Mouse (Mus musculus) thymus, postnatal 10 days (tissue): Measurements from ENCODE around the gene Ntng1.
A peak's percentile ranks its signal among the peaks of the same experiment; 100 is the strongest.
"Not testable (repeated sequence)": the region's sequence is repeated elsewhere in the genome, so short reads cannot be mapped to it uniquely, and the experiment has no call there.

Experiments used
- DNase-seq, 2 experiments: peaks; one replicate each; pipeline ENCODE4 v3.0.0; 2021; ENCODE audit warnings: low spot score in 2 of 2

The Ntng1 gene

GRCm38 (mm10) chr3:109783231-109783630, 360.6 kb downstream of the Ntng1 start:
- no peak for DNase-seq

DNA sequence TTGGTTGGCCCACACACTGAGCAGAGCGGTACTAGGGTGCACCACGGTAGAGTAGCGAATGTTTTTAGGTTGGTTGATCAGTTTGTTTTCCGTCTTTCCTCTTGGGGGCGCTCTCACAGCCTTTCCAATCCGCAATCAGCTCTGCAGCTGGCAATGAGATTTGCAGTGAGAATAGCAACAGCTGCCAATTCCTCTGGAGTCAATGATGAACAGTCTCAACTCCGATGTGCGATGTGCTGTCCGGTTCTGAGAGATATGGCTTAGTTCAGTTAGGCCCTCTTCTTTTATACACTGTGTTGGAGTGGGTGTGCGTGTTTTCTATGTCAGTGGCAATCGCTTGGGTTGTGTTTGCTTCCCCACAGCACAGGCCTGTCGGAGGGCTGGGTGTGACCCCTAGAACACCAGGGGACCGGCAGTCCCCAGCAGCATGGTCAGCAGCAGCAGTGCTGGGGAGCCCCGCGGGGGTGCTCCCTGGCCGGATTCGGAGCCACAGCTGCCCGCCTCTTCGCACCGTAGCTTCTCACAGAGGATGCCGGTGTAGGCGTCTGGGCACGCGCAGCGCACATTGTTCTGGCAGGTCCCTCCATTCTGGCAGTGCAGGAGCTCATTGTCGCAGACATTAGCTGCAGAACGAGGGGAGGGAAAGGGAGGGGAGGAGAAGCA, 361.4 kb downstream of the Ntng1 start:
- peak in 1 of 2 experiments; percentile 4 for DNase-seq

DNA sequence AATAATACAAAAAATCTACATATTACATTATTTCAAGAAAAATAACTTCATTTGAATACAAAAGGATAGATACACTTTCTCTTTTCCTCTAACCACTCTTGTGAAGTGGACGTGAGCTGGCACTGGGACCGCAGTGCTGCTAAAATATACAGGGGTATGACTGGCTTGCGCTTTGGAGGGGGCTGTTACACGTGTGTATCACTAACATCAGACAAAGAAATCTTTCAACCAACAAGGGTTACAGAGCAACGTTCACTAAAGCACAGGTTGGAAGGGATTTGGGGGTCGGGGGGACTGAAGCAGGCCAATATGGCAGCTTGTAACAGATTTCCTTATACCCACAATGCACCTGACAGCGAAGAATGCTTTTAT, 361.9 kb downstream of the Ntng1 start:
- no peak for DNase-seq

GRCm38 (mm10) chr3:109775200-109775599, 368.6 kb downstream of the Ntng1 start:
- no peak for DNase-seq

DNA sequence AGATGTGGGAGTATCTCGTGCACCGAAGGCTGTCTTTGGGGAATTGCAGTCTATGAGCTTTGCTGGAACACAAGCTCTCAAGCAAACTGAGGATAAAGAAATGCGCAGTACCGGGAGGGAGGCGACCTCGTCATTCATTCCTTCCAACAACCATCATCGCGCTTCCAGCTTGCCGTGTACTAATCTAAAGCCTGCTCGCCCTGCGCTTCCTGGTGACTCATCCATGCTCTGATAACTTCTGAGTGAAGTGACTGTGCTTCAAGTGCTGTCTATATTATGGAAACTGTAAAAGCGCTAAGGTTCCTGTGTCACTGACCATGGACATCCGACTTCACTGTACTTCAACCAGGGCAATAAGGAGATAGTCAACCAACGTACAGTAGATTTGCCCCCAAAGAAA, 371.7 kb downstream of the Ntng1 start:
- DNase-seq: no peak

DNA sequence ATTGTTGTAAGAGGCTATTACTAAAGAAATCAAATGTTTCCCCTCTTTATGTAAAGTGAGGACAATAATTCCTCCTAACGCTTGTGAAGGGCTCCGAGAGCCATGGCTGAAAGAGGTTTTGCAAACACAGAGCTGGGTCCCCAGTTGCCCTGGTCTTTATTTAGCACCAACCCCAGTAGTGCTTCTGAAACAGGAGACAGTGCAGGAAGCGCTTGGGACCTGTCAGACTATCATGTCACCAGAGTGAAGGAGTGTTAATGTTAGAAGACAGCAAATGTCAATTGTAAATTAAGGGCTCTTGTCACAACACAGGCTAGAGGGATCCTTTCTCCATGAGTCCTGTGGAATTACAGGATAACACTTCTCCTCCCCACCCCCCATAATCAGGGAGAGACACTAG, 376.9 kb downstream of the Ntng1 start:
- no peak for DNase-seq

DNA sequence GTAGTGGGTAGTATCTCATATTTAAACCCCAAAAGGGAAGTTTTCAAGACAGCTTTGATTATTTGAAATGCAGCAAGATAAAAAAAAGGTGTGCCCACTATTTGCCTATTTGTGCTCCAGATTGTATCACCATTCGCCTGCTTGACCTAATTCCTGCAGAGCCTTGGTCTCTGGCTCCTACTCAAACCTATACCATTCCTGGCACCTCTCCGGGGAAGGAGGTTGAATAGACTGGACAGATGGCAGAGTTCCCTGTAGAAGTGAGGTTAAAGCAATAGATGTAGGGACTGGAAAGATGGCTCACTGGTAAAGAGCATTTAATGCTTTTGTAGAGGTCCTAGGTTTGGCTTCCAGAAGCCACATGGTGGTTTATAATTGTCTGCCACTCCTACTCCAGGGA, 378.2 kb downstream of the Ntng1 start:
- DNase-seq: no peak

DNA sequence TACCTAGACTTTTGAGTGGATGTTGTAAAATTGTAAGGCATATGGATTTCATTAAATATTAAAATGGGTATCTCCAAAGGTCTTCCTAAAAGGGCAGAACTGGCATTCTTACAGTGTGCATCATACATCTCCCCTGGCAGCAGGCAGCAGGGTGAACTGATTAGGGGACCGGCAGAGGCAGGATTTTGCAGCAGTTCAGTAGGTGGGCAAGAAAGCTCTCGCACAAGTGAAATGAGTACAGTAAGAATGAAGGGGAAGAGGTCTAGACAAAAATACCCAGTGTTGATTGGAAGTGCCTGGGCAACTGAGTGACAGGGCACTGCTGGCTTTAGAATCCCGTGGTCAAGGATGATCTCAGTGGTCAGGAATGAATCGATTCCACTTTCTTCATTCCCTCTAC, 378.7 kb downstream of the Ntng1 start:
- DNase-seq: no peak

DNA sequence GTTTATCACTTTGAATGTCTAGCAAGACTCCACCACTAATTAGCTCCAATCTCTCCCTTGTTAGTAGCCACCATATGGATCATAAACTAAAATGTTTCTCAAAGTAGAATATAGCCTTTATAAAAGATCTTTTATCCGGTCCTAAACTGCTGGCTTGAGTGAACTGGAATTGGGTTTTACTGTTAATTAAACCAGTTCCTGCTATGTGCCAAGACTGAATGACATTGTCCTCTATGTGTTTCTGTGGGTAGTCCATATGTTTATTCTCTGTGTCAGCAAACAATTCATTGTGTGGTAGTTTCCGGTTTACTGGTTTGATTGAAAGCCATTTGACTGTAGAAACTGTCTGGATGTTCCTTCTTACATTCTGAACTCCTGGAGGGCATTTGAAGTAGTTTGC, 387.4 kb downstream of the Ntng1 start:
- DNase-seq: no peak

- DNase-seq: not testable (repeated sequence)
Observed at GRCm38 (mm10) chr3:109747593-109747992, 396.2 kb downstream of the Ntng1 start.

- no peak for DNase-seq
Observed at GRCm38 (mm10) chr3:109740466-109741102, 403.2 kb downstream of the Ntng1 start.

DNA sequence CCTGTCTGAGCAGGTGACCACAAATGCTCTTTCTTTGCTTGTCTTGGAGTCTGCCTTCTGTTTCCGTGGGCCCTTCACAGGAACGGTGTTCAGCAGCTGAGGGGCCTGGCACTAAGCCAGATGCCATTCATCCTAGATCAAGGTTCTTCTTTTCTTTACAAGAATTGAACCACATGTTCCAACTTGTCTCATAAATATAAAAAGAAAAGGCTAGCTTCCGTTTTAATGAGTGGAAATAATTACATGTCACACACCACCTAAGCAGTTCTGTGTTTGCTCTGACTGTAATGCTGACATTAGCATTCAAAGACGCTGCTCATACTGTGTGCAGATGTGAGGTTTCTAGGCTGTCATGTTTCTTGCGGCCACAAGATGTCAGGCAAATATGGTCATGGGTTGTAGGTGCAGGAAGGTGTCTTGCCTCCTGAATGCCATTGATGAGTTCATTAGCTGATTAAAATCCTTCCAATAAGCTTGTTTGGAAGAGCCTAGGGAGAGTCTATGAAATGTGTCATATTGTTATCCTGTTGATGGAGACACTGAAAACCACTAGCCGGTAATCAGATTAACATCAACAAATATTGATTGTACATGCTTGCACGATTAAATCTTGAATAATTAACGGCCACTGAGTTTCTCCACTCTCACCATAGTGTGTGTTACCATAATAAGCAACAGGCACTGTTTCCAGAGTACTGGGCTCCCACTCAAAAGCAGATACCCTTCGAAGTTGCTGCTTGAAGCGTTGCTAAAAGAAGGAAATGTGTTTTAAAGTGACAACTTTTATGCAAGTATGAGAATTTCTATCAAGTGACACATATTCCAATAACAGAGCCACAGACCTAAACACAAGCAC, 411.3 kb downstream of the Ntng1 start:
- DNase-seq: no peak

- DNase-seq: no peak
Observed at GRCm38 (mm10) chr3:109731592-109732230, 412.1 kb downstream of the Ntng1 start.
